Mouse (Mus musculus) G1E-ER4 (cell line): ENCODE results near the gene Cldn24. TPM values are rescaled to one million over a fixed set of nuclear protein-coding genes. Genes with fewer than 3 reads are reported as not detected.

Experiments
- GATA1 ChIP-seq: IDR thresholded peaks from one replicate; pipeline ENCODE4 v1.8.0; 2012; ENCODE audit warnings: low read length, inconsistent platforms
- polyA plus RNA-seq: library from polyadenylated mRNA; stranded (reverse); fragments of >175 nt; gene quantifications from 2 replicates; pipeline ENCODE4 v1.2.3, GENCODE M21; 2012

The Cldn24 gene
- polyA plus RNA-seq, 1 experiment = not detected

- no peak for TF ChIP-seq GATA1
Observed at GRCm38 (mm10) chr8:47820914-47821772, 800 bp upstream of the Cldn24 start.

- TF ChIP-seq GATA1 = no peak
Observed at GRCm38 (mm10) chr8:47823777-47824176, 1.8 kb downstream of the Cldn24 start.

- TF ChIP-seq GATA1 = no peak
Observed at GRCm38 (mm10) chr8:47824182-47824581, 2.2 kb downstream of the Cldn24 start, which contains the start of gene Cldn22. Gene Cldn22 (plus strand): TSS chr8:47824482.

GRCm38 (mm10) chr8:47825596-47825995, 3.7 kb downstream of the Cldn24 start:
- no peak for TF ChIP-seq GATA1

GRCm38 (mm10) chr8:47826911-47827310, 5.0 kb downstream of the Cldn24 start:
- TF ChIP-seq GATA1 = no peak

GRCm38 (mm10) chr8:47832616-47833015, 10.7 kb downstream of the Cldn24 start:
- no peak for TF ChIP-seq GATA1

GRCm38 (mm10) chr8:47833944-47834343, 12.0 kb downstream of the Cldn24 start:
- no peak for TF ChIP-seq GATA1

- TF ChIP-seq GATA1 = no peak
Observed at GRCm38 (mm10) chr8:47843063-47843462, 21.1 kb downstream of the Cldn24 start.

- TF ChIP-seq GATA1 = no peak
Observed at GRCm38 (mm10) chr8:47843651-47844050, 21.7 kb downstream of the Cldn24 start.

GRCm38 (mm10) chr8:47845956-47846355, 24.0 kb downstream of the Cldn24 start:
- TF ChIP-seq GATA1 = no peak

GRCm38 (mm10) chr8:47847161-47847560, 25.2 kb downstream of the Cldn24 start:
- no peak for TF ChIP-seq GATA1

GRCm38 (mm10) chr8:47847931-47848330, 26.0 kb downstream of the Cldn24 start:
- TF ChIP-seq GATA1 = no peak

- TF ChIP-seq GATA1 = no peak
Observed at GRCm38 (mm10) chr8:47849842-47850241, 27.9 kb downstream of the Cldn24 start.

GRCm38 (mm10) chr8:47851824-47852502, 30.0 kb downstream of the Cldn24 start:
- no peak for TF ChIP-seq GATA1

- TF ChIP-seq GATA1 = no peak
Observed at GRCm38 (mm10) chr8:47852737-47853136, 30.8 kb downstream of the Cldn24 start.

GRCm38 (mm10) chr8:47853356-47853755, 31.4 kb downstream of the Cldn24 start:
- no peak for TF ChIP-seq GATA1

GRCm38 (mm10) chr8:47859259-47859658, 37.3 kb downstream of the Cldn24 start:
- TF ChIP-seq GATA1 = no peak

GRCm38 (mm10) chr8:47866568-47866967, 44.6 kb downstream of the Cldn24 start:
- TF ChIP-seq GATA1 = no peak
